Mouse (Mus musculus) lung, postnatal 0 days (tissue): Measurements from ENCODE around the gene Fry.
A peak's percentile ranks its signal among the peaks of the same experiment; 100 is the strongest.

Source experiments
- CTCF ChIP-seq: IDR thresholded peaks from 2 replicates; pipeline ENCODE4 v1.5.1; 2016; ENCODE audit warnings: antibody characterized with exemption, mild to moderate bottlenecking
- EP300 ChIP-seq: IDR thresholded peaks from 2 replicates; pipeline ENCODE4 v1.6.1; 2016; ENCODE audit warnings: antibody characterized with exemption, mild to moderate bottlenecking, control low read depth

DNA sequence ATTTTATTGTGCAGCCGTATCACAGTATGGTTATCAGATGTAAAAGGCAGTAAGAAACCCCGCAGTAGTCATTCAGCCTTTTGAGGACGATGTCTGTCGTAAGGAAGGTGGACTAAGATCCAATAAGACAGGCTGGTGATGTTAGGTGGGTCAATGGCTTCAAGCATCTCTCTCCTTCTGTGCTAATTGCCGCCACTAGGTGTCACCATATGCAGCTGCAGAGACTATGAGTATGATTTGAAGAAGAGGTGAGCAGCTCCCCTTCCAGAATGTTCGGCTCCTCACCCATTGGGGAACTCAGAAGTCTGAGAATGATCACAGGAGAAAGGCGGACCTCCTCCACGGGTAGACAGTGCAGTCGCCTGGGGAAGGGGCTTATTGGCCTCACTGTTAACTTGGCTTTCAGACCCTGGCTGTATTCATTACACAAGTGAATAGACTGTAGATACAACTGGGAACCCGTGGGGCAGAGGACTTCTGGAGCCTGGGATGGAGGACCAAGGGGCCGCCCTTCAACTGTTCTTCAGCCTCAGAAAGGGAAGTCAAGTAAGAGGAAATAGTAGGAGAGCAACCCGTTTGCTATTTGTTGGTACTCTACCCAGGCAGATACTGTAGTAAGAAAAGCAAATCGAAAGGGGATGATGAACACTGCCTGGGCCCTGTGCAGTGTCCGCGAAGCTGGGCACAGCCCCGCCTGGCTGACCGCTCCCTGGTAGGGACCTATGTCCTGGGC, 114.9 kb downstream of the Fry start:
- TF ChIP-seq CTCF (peak; percentile 87), EP300 (no peak)
